Mouse (Mus musculus): ENCODE results near the gene Lpcat2. TPM values are rescaled to one million over a fixed set of nuclear protein-coding genes. Genes with fewer than 3 reads are reported as not detected.

The Lpcat2 gene
- polyA plus RNA-seq, 1 experiment from 2014 or later, result 4.8 TPM

- peaks cover 28% of the 10 kb centered on the region for H3K27me3 ChIP-seq (ENCODE audit: control insufficient read depth, insufficient read depth, low read length)
- H3K36me3 ChIP-seq (replicated peaks; ENCODE audit: control insufficient read depth, insufficient read depth, low read depth, low read length), result no peaks in the 10 kb centered on the region
- H3K27ac ChIP-seq (replicated peaks; ENCODE audit: low read depth, low read length), result no peak overlapping the region
- no peak overlapping the region for H3K4me2 ChIP-seq (ENCODE audit: low read depth, low read length)
- 64% methylated on average over 2 of the region's 2 CpGs for WGBS
- H3K9me3 ChIP-seq (replicated peaks; ENCODE audit: control insufficient read depth, low read length), result no peaks in the 10 kb centered on the region
- H3K4me3 ChIP-seq (ENCODE audit: low read depth, low read length), result no peak overlapping the region
- no peak overlapping the region for H3K9ac ChIP-seq (replicated peaks; ENCODE audit: low read length)
- ATAC-seq (replicated peaks; ENCODE audit: insufficient number of reproducible peaks, low FRiP score, low TSS enrichment, low read depth) (no peak), DNase-seq (ENCODE audit: low spot score) (no peak)
- no peaks in the 10 kb centered on the region for H3K4me1 ChIP-seq (ENCODE audit: control insufficient read depth, insufficient read depth, low read length)
Observed at GRCm38 (mm10) chr8:92964556-92964955, 109.4 kb downstream of the Lpcat2 start.

Small RNA genes within 50 kb of the gene (microRNA-seq; reads per million reads assigned to microRNA genes)
- not detected for gene Gm22151 (ENCODE audit: borderline number of aligned reads)

Other genes starting within 250 kb of the Lpcat2 start
- gene Irx6, start 181.1 kb upstream of the Lpcat2 start, polyA plus RNA-seq (2014; fragmentation: Nextera tagmentation; extraction: Ambion mirVana), result 0.72 and 0.84 TPM in 2 replicates
- gene Mmp2, start 28.0 kb upstream of the Lpcat2 start, polyA plus RNA-seq (2014; fragmentation: Nextera tagmentation; extraction: Ambion mirVana), result 177 and 184 TPM in 2 replicates
- gene Capns2, start 46.1 kb downstream of the Lpcat2 start, polyA plus RNA-seq (2014; fragmentation: Nextera tagmentation; extraction: Ambion mirVana), result 0.28 TPM in 1 of 2 replicates, not detected in the other
- gene Slc6a2, start 104.7 kb downstream of the Lpcat2 start, polyA plus RNA-seq (2014; fragmentation: Nextera tagmentation; extraction: Ambion mirVana), result 0.06 and 0.18 TPM in 2 replicates
- gene Ces1a, start 192.9 kb downstream of the Lpcat2 start, polyA plus RNA-seq (2014; fragmentation: Nextera tagmentation; extraction: Ambion mirVana), result not detected in 2 replicates
- not detected in 2 replicates for gene Ces1b, start 224.7 kb downstream of the Lpcat2 start, polyA plus RNA-seq (2014; fragmentation: Nextera tagmentation; extraction: Ambion mirVana)

Data from embryonic facial prominence, embryonic 11.5 days (tissue).